Mouse (Mus musculus) lung, postnatal 36 days (tissue): ENCODE data around the gene Ifi35.
"Not testable (repeated sequence)": the region's sequence is repeated elsewhere in the genome, so short reads cannot be mapped to it uniquely, and the experiment has no call there.

Source experiments
- DNase-seq: peaks from one replicate; pipeline ENCODE4 v3.0.0; 2022; ENCODE audit warnings: mixed read lengths

The Ifi35 gene

GRCm38 (mm10) chr11:101470206-101470605 lies 22.0 kb downstream of the Ifi35 start:
- no peak for DNase-seq

GRCm38 (mm10) chr11:101471926-101472325 lies 23.7 kb downstream of the Ifi35 start:
- no peak for DNase-seq

- DNase-seq, result no peak
These were observed 24.1 kb downstream of the Ifi35 start for GRCm38 (mm10) chr11:101472336-101472735.

GRCm38 (mm10) chr11:101473686-101474085 lies 25.5 kb downstream of the Ifi35 start:
- DNase-seq, result not testable (repeated sequence)

GRCm38 (mm10) chr11:101474298-101474697 lies 26.1 kb downstream of the Ifi35 start:
- DNase-seq, result peak; percentile 57

GRCm38 (mm10) chr11:101476361-101476760 lies 28.2 kb downstream of the Ifi35 start:
- not testable (repeated sequence) for DNase-seq

GRCm38 (mm10) chr11:101477194-101477551 lies 29.0 kb downstream of the Ifi35 start:
- no peak for DNase-seq

GRCm38 (mm10) chr11:101477552-101478211 lies 29.5 kb downstream of the Ifi35 start:
- DNase-seq, result no peak

GRCm38 (mm10) chr11:101479171-101479635 lies 31.0 kb downstream of the Ifi35 start:
- DNase-seq, result no peak

- no peak for DNase-seq
These were observed 32.7 kb downstream of the Ifi35 start for GRCm38 (mm10) chr11:101480912-101481311.

GRCm38 (mm10) chr11:101483804-101484203 lies 35.6 kb downstream of the Ifi35 start:
- peak; percentile 17 for DNase-seq

- no peak for DNase-seq
These were observed 36.0 kb downstream of the Ifi35 start for GRCm38 (mm10) chr11:101484245-101484644.

GRCm38 (mm10) chr11:101484814-101485213 lies 36.6 kb downstream of the Ifi35 start:
- no peak for DNase-seq

- no peak for DNase-seq
These were observed 37.4 kb downstream of the Ifi35 start for GRCm38 (mm10) chr11:101485509-101486028.

- DNase-seq, result no peak
These were observed 37.9 kb downstream of the Ifi35 start for GRCm38 (mm10) chr11:101486126-101486525.

GRCm38 (mm10) chr11:101506269-101506780 lies 58.1 kb downstream of the Ifi35 start:
- no peak for DNase-seq

- peak; percentile 39 for DNase-seq
These were observed 58.9 kb downstream of the Ifi35 start for GRCm38 (mm10) chr11:101507090-101507489.
